Mouse (Mus musculus) E14TG2a.4 (cell line): ENCODE results near the gene Magohb.

ENCODE experiments used
- H3K27me3 ChIP-seq: 2 replicates; pipeline ENCODE4 v1.6.1; 2014; ENCODE audit warnings: low read length, control low read depth; ENCODE audit not compliant: insufficient read depth
- H3K36me3 ChIP-seq: 2 replicates; pipeline ENCODE4 v1.6.1; 2014; ENCODE audit warnings: low read length, control low read depth; ENCODE audit not compliant: insufficient read depth
- H3K4me1 ChIP-seq: replicated peaks from 2 replicates; pipeline ENCODE4 v1.6.1; 2014; ENCODE audit warnings: low read depth, low read length, control low read depth
- H3K4me3 ChIP-seq: replicated peaks from 2 replicates; pipeline ENCODE4 v1.5.1; 2014; ENCODE audit warnings: mild to moderate bottlenecking, low read length
- H3K9me3 ChIP-seq: 2 replicates; pipeline ENCODE4 v1.6.1; 2014; ENCODE audit warnings: low read length, control low read depth
- CTCF ChIP-seq: conservative IDR thresholded peaks from 2 replicates; pipeline ENCODE4 v1.5.1; 2014; ENCODE audit warnings: low read length
- NANOG ChIP-seq: IDR thresholded peaks from 2 replicates; pipeline ENCODE4 v1.6.1; 2014; ENCODE audit warnings: borderline replicate concordance, low read length, mixed read lengths
- POU5F1 ChIP-seq: IDR thresholded peaks from 2 replicates; pipeline ENCODE4 v1.6.1; 2014; ENCODE audit warnings: low read length, borderline replicate concordance

Magohb gene

GRCm38 (mm10) chr6:131292991-131293788 lies at the start of gene Magohb:
Magohb (minus strand) TSS chr6:131293244.
- H3K9me3 ChIP-seq, result no peaks in the 10 kb centered on the region

GRCm38 (mm10) chr6:131340082-131340481 lies 47.0 kb upstream of the Magohb start:
- no peaks in the 10 kb centered on the region for H3K9me3 ChIP-seq
- H3K4me1 ChIP-seq, result no peaks in the 10 kb centered on the region
- H3K4me3 ChIP-seq, result no peak overlapping the region
- TF ChIP-seq NANOG, result no peak
- no peak for TF ChIP-seq POU5F1
- TF ChIP-seq CTCF, result no peak
- no peaks in the 10 kb centered on the region for H3K36me3 ChIP-seq
- H3K27me3 ChIP-seq, result no peaks in the 10 kb centered on the region

More at GRCm38 (mm10) chr6:131292991-131293788, at the start of gene Magohb:
- no peak for TF ChIP-seq POU5F1
- no peak for TF ChIP-seq NANOG
- TF ChIP-seq CTCF, result no peak
- Histone ChIP-seq H3K27me3 (no peaks in the 10 kb centered on the region), H3K4me3 (peak within 1 kb of the TSS; percentile 80), H3K4me1 (peaks cover 8% of the 10 kb centered on the region), H3K36me3 (0 out of 2 replicates have a peak, but pooled peaks cover 1% of the 10 kb centered on the region)

- TF ChIP-seq NANOG, result no peak
- TF ChIP-seq POU5F1, result no peak
- no peak for TF ChIP-seq CTCF
- no peaks in the 10 kb centered on the region for H3K36me3 ChIP-seq
- no peaks in the 10 kb centered on the region for H3K27me3 ChIP-seq
Measured at GRCm38 (mm10) chr6:131339309-131339708, 46.3 kb upstream of the Magohb start.

GRCm38 (mm10) chr6:131338787-131339186 lies 45.7 kb upstream of the Magohb start:
- H3K4me1 ChIP-seq, result no peaks in the 10 kb centered on the region

More at GRCm38 (mm10) chr6:131339309-131339708, 46.3 kb upstream of the Magohb start:
- Histone ChIP-seq H3K9me3 (no peaks in the 10 kb centered on the region), H3K4me1 (no peaks in the 10 kb centered on the region), H3K4me3 (no peak overlapping the region)

GRCm38 (mm10) chr6:131327076-131327475 lies 34.0 kb upstream of the Magohb start:
- H3K4me3 ChIP-seq, result no peak overlapping the region
- no peaks in the 10 kb centered on the region for H3K36me3 ChIP-seq
- H3K27me3 ChIP-seq, result no peaks in the 10 kb centered on the region
- H3K9me3 ChIP-seq, result no peaks in the 10 kb centered on the region
- H3K4me1 ChIP-seq, result no peaks in the 10 kb centered on the region
- TF ChIP-seq POU5F1, result no peak

More at GRCm38 (mm10) chr6:131338787-131339186, 45.7 kb upstream of the Magohb start:
- no peaks in the 10 kb centered on the region for H3K9me3 ChIP-seq
- no peaks in the 10 kb centered on the region for H3K36me3 ChIP-seq
- no peak overlapping the region for H3K4me3 ChIP-seq
- TF ChIP-seq NANOG, result no peak
- H3K27me3 ChIP-seq, result no peaks in the 10 kb centered on the region

- TF ChIP-seq NANOG (no peak), CTCF (no peak), POU5F1 (no peak)
- H3K36me3 ChIP-seq, result no peaks in the 10 kb centered on the region
- H3K4me1 ChIP-seq, result no peaks in the 10 kb centered on the region
- no peaks in the 10 kb centered on the region for H3K9me3 ChIP-seq
- H3K27me3 ChIP-seq, result no peaks in the 10 kb centered on the region
- H3K4me3 ChIP-seq, result no peak overlapping the region
Measured at GRCm38 (mm10) chr6:131321854-131322639, 29.0 kb upstream of the Magohb start.

- Histone ChIP-seq H3K36me3 (no peaks in the 10 kb centered on the region), H3K4me3 (no peak overlapping the region), H3K27me3 (no peaks in the 10 kb centered on the region), H3K9me3 (no peaks in the 10 kb centered on the region), H3K4me1 (peaks cover 4% of the 10 kb centered on the region; the same call in 1 of the 2 replicates)
- TF ChIP-seq POU5F1 (no peak), CTCF (no peak), NANOG (no peak)
Measured at GRCm38 (mm10) chr6:131316155-131317101, 23.4 kb upstream of the Magohb start.

- Histone ChIP-seq H3K4me3 (no peak overlapping the region), H3K36me3 (no peaks in the 10 kb centered on the region), H3K4me1 (no peaks in the 10 kb centered on the region), H3K27me3 (no peaks in the 10 kb centered on the region), H3K9me3 (no peaks in the 10 kb centered on the region)
- no peak for TF ChIP-seq POU5F1
- TF ChIP-seq NANOG, result no peak
- no peak for TF ChIP-seq CTCF
Measured at GRCm38 (mm10) chr6:131308031-131308430, 15.0 kb upstream of the Magohb start.
